Mouse (Mus musculus) layer of hippocampus, adult 8-10 months (tissue): ENCODE results near the gene Hoxd4. TPM values are rescaled to one million over a fixed set of nuclear protein-coding genes. Genes with fewer than 3 reads are reported as not detected.

Experiments
- DNase-seq, 2 experiments: peaks; one replicate each; pipeline ENCODE4 v3.0.0; 2022; ENCODE audit warnings: low spot score in 2 of 2
- total RNA-seq, 4 experiments: library from RNA; stranded (reverse); gene quantifications; 2 replicates each; pipeline ENCODE4 v1.2.4; 2022

Hoxd4 gene
- total RNA-seq, 4 experiments from 2014 or later: not detected

GRCm38 (mm10) chr2:74691995-74692807, 19.5 kb upstream of the Hoxd4 start:
- no peak for DNase-seq

- DNase-seq: no peak
These were observed 18.8 kb upstream of the Hoxd4 start for GRCm38 (mm10) chr2:74692808-74693431.

GRCm38 (mm10) chr2:74693432-74693827, 18.3 kb upstream of the Hoxd4 start:
- DNase-seq: no peak

GRCm38 (mm10) chr2:74694066-74694465, 17.7 kb upstream of the Hoxd4 start:
- DNase-seq: no peak

GRCm38 (mm10) chr2:74695383-74695782, 16.3 kb upstream of the Hoxd4 start:
- no peak for DNase-seq

- no peak for DNase-seq
These were observed 15.8 kb upstream of the Hoxd4 start for GRCm38 (mm10) chr2:74695813-74696430.

- no peak for DNase-seq
These were observed 15.0 kb upstream of the Hoxd4 start for GRCm38 (mm10) chr2:74696442-74697335.

GRCm38 (mm10) chr2:74697567-74698121, 14.1 kb upstream of the Hoxd4 start, which contains the start of gene Hoxd9:
Hoxd9 (plus strand) TSS chr2:74697727.
- DNase-seq: no peak

- no peak for DNase-seq
These were observed 13.3 kb upstream of the Hoxd4 start for GRCm38 (mm10) chr2:74698201-74699052.

GRCm38 (mm10) chr2:74699053-74699430, 12.7 kb upstream of the Hoxd4 start:
- no peak for DNase-seq

GRCm38 (mm10) chr2:74699664-74700545, 11.8 kb upstream of the Hoxd4 start:
- no peak for DNase-seq

GRCm38 (mm10) chr2:74700546-74701112, 11.1 kb upstream of the Hoxd4 start:
- DNase-seq: no peak

- DNase-seq: peak; percentile 35 to 82
These were observed 9.5 kb upstream of the Hoxd4 start for GRCm38 (mm10) chr2:74701949-74702819.

- DNase-seq: no peak
These were observed 8.9 kb upstream of the Hoxd4 start for GRCm38 (mm10) chr2:74702820-74703219.

GRCm38 (mm10) chr2:74703317-74703716, 8.4 kb upstream of the Hoxd4 start:
- no peak for DNase-seq

GRCm38 (mm10) chr2:74703720-74704392, 7.9 kb upstream of the Hoxd4 start:
- DNase-seq: no peak

GRCm38 (mm10) chr2:74704393-74704998, 7.2 kb upstream of the Hoxd4 start, which contains the start of gene Hoxd8:
Hoxd8 (plus strand) TSS chr2:74704615.
- no peak for DNase-seq
